Mouse (Mus musculus) retina, embryonic 14.5 days (tissue): ENCODE measurements at regions not wholly inside any gene's neighbourhood (a gene's known extent, or its start where the extent isn't known, plus 50 kb on each side); places are given as distances from the start of the nearest gene placed in this dataset.
"Not testable (repeated sequence)": the region's sequence is repeated elsewhere in the genome, so short reads cannot be mapped to it uniquely, and the experiment has no call there.

Source experiments
- DNase-seq: peaks from one replicate; pipeline ENCODE4 v3.0.0-alpha.2; 2015; ENCODE audit warnings: low spot score

- DNase-seq: no peak
These were observed 806.2 kb downstream of the Ets1 start for GRCm38 (mm10) chr9:33442266-33442665.

GRCm38 (mm10) chr9:33445902-33446301, 809.9 kb downstream of the Ets1 start:
- DNase-seq: no peak

GRCm38 (mm10) chr9:33475106-33475505, 839.1 kb downstream of the Ets1 start:
- DNase-seq: no peak

- no peak for DNase-seq
These were observed 847.0 kb downstream of the Ets1 start for GRCm38 (mm10) chr9:33482845-33483540.

- no peak for DNase-seq
These were observed 847.5 kb downstream of the Ets1 start for GRCm38 (mm10) chr9:33483541-33483846.

- DNase-seq: no peak
These were observed 897.2 kb downstream of the Ets1 start for GRCm38 (mm10) chr9:33533101-33533810.

GRCm38 (mm10) chr9:33543301-33543700, 907.3 kb downstream of the Ets1 start:
- no peak for DNase-seq

GRCm38 (mm10) chr9:33546126-33546737, 910.2 kb downstream of the Ets1 start:
- DNase-seq: no peak

- DNase-seq: no peak
These were observed 913.4 kb downstream of the Ets1 start for GRCm38 (mm10) chr9:33549395-33549794.

GRCm38 (mm10) chr9:33571990-33572389, 913.7 kb upstream of the Kirrel3 start:
- no peak for DNase-seq

GRCm38 (mm10) chr9:33611511-33611910, 874.2 kb upstream of the Kirrel3 start:
- no peak for DNase-seq

- no peak for DNase-seq
These were observed 861.3 kb upstream of the Kirrel3 start for GRCm38 (mm10) chr9:33624378-33624777.

- no peak for DNase-seq
These were observed 855.8 kb upstream of the Kirrel3 start for GRCm38 (mm10) chr9:33629731-33630473.

- DNase-seq: no peak
These were observed 822.7 kb upstream of the Kirrel3 start for GRCm38 (mm10) chr9:33662978-33663377.

GRCm38 (mm10) chr9:33681129-33681528, 804.6 kb upstream of the Kirrel3 start:
- DNase-seq: no peak

- peak; percentile 68 for DNase-seq
These were observed 794.0 kb upstream of the Kirrel3 start for GRCm38 (mm10) chr9:33691731-33692130.

- no peak for DNase-seq
These were observed 768.1 kb upstream of the Kirrel3 start for GRCm38 (mm10) chr9:33717614-33718013.

- no peak for DNase-seq
These were observed 760.9 kb upstream of the Kirrel3 start for GRCm38 (mm10) chr9:33724811-33725210.

GRCm38 (mm10) chr9:33728058-33728457, 757.6 kb upstream of the Kirrel3 start:
- DNase-seq: not testable (repeated sequence)

GRCm38 (mm10) chr9:33760701-33761100, 725.0 kb upstream of the Kirrel3 start:
- no peak for DNase-seq

GRCm38 (mm10) chr9:33766235-33766634, 719.5 kb upstream of the Kirrel3 start:
- no peak for DNase-seq

GRCm38 (mm10) chr9:33769811-33770210, 715.9 kb upstream of the Kirrel3 start:
- no peak for DNase-seq

GRCm38 (mm10) chr9:33774178-33774577, 711.5 kb upstream of the Kirrel3 start:
- DNase-seq: no peak
